Mouse (Mus musculus): ENCODE measurements around the gene Csf2rb. TPM values are rescaled to one million over a fixed set of nuclear protein-coding genes. Genes with fewer than 3 reads are reported as not detected.

The Csf2rb gene
- polyA plus RNA-seq, 1 experiment, result 1.1 TPM

GRCm38 (mm10) chr15:78401921-78402320, 76.4 kb downstream of the Csf2rb start:
- Histone ChIP-seq H3K4me3 (ENCODE audit: control insufficient read depth, low read depth, low read length) (no peak overlapping the region), H3K27me3 (ENCODE audit: control insufficient read depth, insufficient read depth, low read length) (no peaks in the 10 kb centered on the region), H3K4me1 (ENCODE audit: control insufficient read depth, insufficient read depth, low read length) (peaks cover 37% of the 10 kb centered on the region), H3K27ac (ENCODE audit: control insufficient read depth, insufficient read depth, low read depth, low read length) (peak overlapping the region; percentile 35; the same call in 1 of the 2 replicates), H3K36me3 (ENCODE audit: control insufficient read depth, insufficient read depth, low read length) (no peaks in the 10 kb centered on the region)
- no peak for TF ChIP-seq CTCF (IDR thresholded peaks at IDR 0.05; ENCODE audit: control insufficient read depth, insufficient read depth, insufficient replicate concordance, low read depth, low read length)
- TF ChIP-seq POLR2A (IDR thresholded peaks at IDR 0.05; ENCODE audit: control insufficient read depth, low read depth, low read length), result no peak

GRCm38 (mm10) chr15:78402423-78402822, 76.9 kb downstream of the Csf2rb start:
- peaks cover 37% of the 10 kb centered on the region for H3K4me1 ChIP-seq (ENCODE audit: control insufficient read depth, insufficient read depth, low read length)
- no peaks in the 10 kb centered on the region for H3K27me3 ChIP-seq (ENCODE audit: control insufficient read depth, insufficient read depth, low read length)
- H3K4me3 ChIP-seq (ENCODE audit: control insufficient read depth, low read depth, low read length), result no peak overlapping the region
- no peak for TF ChIP-seq POLR2A (IDR thresholded peaks at IDR 0.05; ENCODE audit: control insufficient read depth, low read depth, low read length)
- TF ChIP-seq CTCF (IDR thresholded peaks at IDR 0.05; ENCODE audit: control insufficient read depth, insufficient read depth, insufficient replicate concordance, low read depth, low read length), result no peak
- peak overlapping the region; percentile 49 for H3K27ac ChIP-seq (ENCODE audit: control insufficient read depth, insufficient read depth, low read depth, low read length)
- H3K36me3 ChIP-seq (ENCODE audit: control insufficient read depth, insufficient read depth, low read length), result no peaks in the 10 kb centered on the region

- H3K27ac ChIP-seq (ENCODE audit: control insufficient read depth, insufficient read depth, low read depth, low read length), result peak overlapping the region; percentile 80
- H3K4me1 ChIP-seq (ENCODE audit: control insufficient read depth, insufficient read depth, low read length), result peaks cover 31% of the 10 kb centered on the region
- no peak for TF ChIP-seq CTCF (IDR thresholded peaks at IDR 0.05; ENCODE audit: control insufficient read depth, insufficient read depth, insufficient replicate concordance, low read depth, low read length)
- no peak for TF ChIP-seq POLR2A (IDR thresholded peaks at IDR 0.05; ENCODE audit: control insufficient read depth, low read depth, low read length)
Measured at GRCm38 (mm10) chr15:78403301-78403741, 77.8 kb downstream of the Csf2rb start.

More at GRCm38 (mm10) chr15:78403301-78403741, 77.8 kb downstream of the Csf2rb start:
- Histone ChIP-seq H3K4me3 (ENCODE audit: control insufficient read depth, low read depth, low read length) (0 out of 2 replicates have a peak overlapping the region, but pooled peaks have one; percentile 1), H3K27me3 (ENCODE audit: control insufficient read depth, insufficient read depth, low read length) (no peaks in the 10 kb centered on the region), H3K36me3 (ENCODE audit: control insufficient read depth, insufficient read depth, low read length) (no peaks in the 10 kb centered on the region)

Other genes starting within 250 kb of the Csf2rb start
- 0.02 TPM in 1 of 2 replicates, not detected in the other for gene Cacng2, start 205.7 kb upstream of the Csf2rb start, polyA plus RNA-seq (2012; rRNA removed)
- 62.2 and 75.4 TPM in 2 replicates for gene Ift27, start 151.6 kb upstream of the Csf2rb start, polyA plus RNA-seq (2012; rRNA removed)
- not detected in 2 replicates for gene Pvalb, start 119.4 kb upstream of the Csf2rb start, polyA plus RNA-seq (2012; rRNA removed)
- 0.68 and 1.9 TPM in 2 replicates for gene Ncf4, start 81.0 kb upstream of the Csf2rb start, polyA plus RNA-seq (2012; rRNA removed)
- 1.9 and 2.1 TPM in 2 replicates for gene Csf2rb2, start 20.0 kb upstream of the Csf2rb start, polyA plus RNA-seq (2012; rRNA removed)
- gene Tex33, start 70.2 kb downstream of the Csf2rb start, polyA plus RNA-seq (2012; rRNA removed), result 1,340 and 1,395 TPM in 2 replicates
- 29.8 and 38.6 TPM in 2 replicates for gene Tst, start 80.2 kb downstream of the Csf2rb start, polyA plus RNA-seq (2012; rRNA removed)
- 5.1 and 6.4 TPM in 2 replicates for gene Mpst, start 80.7 kb downstream of the Csf2rb start, polyA plus RNA-seq (2012; rRNA removed)
- gene Kctd17, start 102.8 kb downstream of the Csf2rb start, polyA plus RNA-seq (2012; rRNA removed), result 12.2 and 12.3 TPM in 2 replicates
- gene Tmprss6, start 142.9 kb downstream of the Csf2rb start, polyA plus RNA-seq (2012; rRNA removed), result 0.74 and 1.4 TPM in 2 replicates
- gene Il2rb, start 169.5 kb downstream of the Csf2rb start, polyA plus RNA-seq (2012; rRNA removed), result 0.47 and 0.59 TPM in 2 replicates
- gene C1qtnf6, start 205.7 kb downstream of the Csf2rb start, polyA plus RNA-seq (2012; rRNA removed), result 8.2 and 9.8 TPM in 2 replicates
- 6.0 and 7.0 TPM in 2 replicates for gene Sstr3, start 218.9 kb downstream of the Csf2rb start, polyA plus RNA-seq (2012; rRNA removed)
- 5.5 and 9.6 TPM in 2 replicates for gene Rac2, start 247.0 kb downstream of the Csf2rb start, polyA plus RNA-seq (2012; rRNA removed)

Data from testis, adult 2 months (tissue).